Mouse (Mus musculus) embryonic stem cell, embryonic (primary cell): ENCODE data around the gene Kat6b.

Experiments used
- CTCF ChIA-PET, 4 experiments: fragments of 300-600 bp in 2 of 4; fragments of 350-600 bp in 2 of 4; sonication (Branson Sonifier 250); formaldehyde crosslinking; loops; one replicate each; lab custom pipeline; 2022; ENCODE audit warnings: inconsistent platforms in 2 of 4; lab: Charles Lee
- POLR2A ChIA-PET, 4 experiments: fragments of 300-600 bp in 2 of 4; fragments of 350-600 bp in 2 of 4; sonication (Branson Sonifier 250); formaldehyde crosslinking; loops; one replicate each; lab custom pipeline; 2022; ENCODE audit warnings: antibody characterized with exemption in 4 of 4, inconsistent platforms in 1 of 4; lab: Charles Lee

Kat6b gene

GRCm38 (mm10) chr14:21499631-21500153, 18.5 kb downstream of the Kat6b start:
- CTCF ChIA-PET = interaction anchor here (0.5 to 1.6 kb wide), 4 partner anchors 54 to 242 kb away, joined by 3 to 4 read pairs (median 4); no protein-coding TSS in a partner anchor
- POLR2A ChIA-PET = interaction anchor here (0.5 to 3.8 kb wide), 56 partner anchors 8 to 1444 kb away, joined by 3 to 175 read pairs (median 8); partner anchors contain the start of genes Kat6b (in 3 of the 4), Adk (in 2 of the 4), Ap3m1 (in 2 of the 4) and Vcl (in 1 of the 4)

DNA sequence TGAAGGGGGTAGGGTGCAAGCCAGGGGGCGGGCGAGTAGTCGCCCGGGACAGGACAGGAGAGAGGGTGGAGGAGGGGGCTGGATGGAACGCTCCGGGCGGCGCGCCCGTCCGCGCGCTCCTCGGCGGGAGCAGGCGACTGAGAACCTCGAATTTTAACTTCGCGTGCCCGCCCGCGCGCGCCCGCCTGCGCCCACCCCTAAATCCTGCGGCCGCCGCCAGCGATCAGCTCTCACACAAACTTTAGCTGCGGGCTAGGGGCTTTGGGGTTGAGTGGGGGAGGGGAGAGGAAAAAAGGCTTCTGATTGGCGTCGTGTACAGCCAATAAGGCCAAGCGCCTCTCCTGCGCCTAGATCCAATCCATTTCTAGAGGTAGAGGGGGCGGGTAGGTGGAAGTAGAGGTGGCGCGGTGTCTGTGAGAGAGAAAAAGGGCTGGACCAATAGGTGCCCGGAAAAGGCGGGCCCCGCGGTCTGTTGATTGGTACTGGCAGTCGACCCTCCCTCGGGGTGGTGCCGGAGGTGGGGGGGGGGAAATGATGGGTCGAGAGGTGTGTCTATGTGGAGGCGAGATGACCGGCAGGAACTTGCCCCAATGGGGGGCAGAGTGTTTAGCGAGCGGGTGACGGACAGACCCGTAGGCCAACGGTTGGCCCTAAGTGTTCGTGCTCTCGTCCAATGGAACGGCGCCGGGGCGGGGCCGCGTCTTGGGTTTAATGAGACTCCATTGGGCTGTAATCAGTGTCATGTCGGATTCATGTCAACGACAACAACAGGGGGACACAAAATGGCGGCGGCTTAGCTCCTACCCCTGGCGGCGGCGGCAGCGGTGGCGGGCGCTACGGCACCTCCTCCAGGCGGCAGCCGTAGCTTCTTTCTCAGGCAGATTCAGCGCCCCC, 19.2 kb downstream of the Kat6b start:
- CTCF ChIA-PET = interaction anchor here (0.5 to 1.6 kb wide), 19 partner anchors 9 to 705 kb away, joined by 3 to 9 read pairs (median 4); no protein-coding TSS in a partner anchor
- POLR2A ChIA-PET = interaction anchor here (0.6 to 3.8 kb wide), 103 partner anchors 8 to 1445 kb away, joined by 3 to 175 read pairs (median 6); partner anchors contain the start of genes Kat6b (in 4 of the 4), Adk (in 2 of the 4), Ap3m1 (in 2 of the 4) and Dusp13 (in 2 of the 4)

DNA sequence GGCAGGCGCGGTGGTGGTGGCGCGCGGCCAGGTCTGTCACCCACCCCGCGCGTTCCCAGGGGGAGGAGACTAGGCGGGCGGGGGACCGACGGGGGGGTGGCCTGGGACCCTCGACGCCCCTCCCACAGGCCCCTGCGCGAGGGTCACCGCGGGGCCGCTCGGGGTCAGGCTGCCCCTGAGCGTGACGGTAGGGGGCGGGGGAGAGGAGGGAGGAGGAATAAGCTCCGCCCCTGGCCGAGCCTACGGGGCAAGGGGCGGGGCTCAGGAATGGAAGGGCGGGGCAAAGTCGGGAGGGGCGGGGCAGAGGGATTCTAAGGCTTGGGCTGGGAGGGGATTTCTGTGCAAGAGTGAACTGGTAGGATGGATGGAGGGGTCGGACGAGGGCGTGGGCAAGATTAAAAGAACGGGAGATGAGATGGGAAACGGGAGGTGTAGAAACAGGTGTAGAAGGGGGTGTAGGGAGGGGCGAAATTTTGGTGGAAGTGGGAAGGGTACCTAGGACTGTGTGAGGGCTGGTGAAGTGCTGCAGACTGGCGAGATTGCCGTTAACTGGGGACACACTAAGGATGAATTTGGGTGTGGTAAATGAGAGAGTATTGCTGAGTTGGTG, 19.9 kb downstream of the Kat6b start:
- CTCF ChIA-PET = interaction anchor here (0.5 to 1.6 kb wide), 19 partner anchors 9 to 706 kb away, joined by 3 to 9 read pairs (median 4); no protein-coding TSS in a partner anchor
- POLR2A ChIA-PET = interaction anchor here (0.6 to 3.8 kb wide), 98 partner anchors 8 to 988 kb away, joined by 3 to 175 read pairs (median 6); partner anchors contain the start of genes Kat6b (in 4 of the 4), Adk (in 3 of the 4), Ap3m1 (in 3 of the 4) and Dusp13 (in 2 of the 4)

DNA sequence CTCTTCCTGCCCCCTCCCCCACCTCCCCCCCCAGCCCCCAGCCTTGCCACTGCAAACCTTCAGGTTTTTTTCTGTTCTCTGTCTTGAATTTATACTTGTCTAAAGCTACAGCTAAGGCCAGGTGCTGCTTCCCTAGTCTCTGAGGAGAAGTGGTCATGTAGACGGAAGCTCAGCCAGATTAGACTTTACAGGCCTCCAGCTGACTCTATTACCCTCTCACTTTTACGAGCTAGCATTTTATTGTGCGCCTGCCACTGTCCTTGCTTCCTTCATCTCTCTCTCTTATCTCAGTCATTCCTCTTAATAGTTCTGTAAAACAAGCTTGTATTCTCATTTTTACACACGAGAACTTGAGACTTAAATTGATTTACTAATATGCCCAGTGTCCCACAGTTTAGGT, 23.8 kb downstream of the Kat6b start:
- ChIA-PET CTCF (interaction anchor here in 2 of 4 experiments (0.7 to 1.0 kb wide), 3 partner anchors 13 to 59 kb away, joined by 3 to 4 read pairs (median 3); no protein-coding TSS in a partner anchor), POLR2A (interaction anchor here (0.5 to 6.3 kb wide), 28 partner anchors 8 to 576 kb away, joined by 3 to 83 read pairs (median 4); partner anchors contain the start of genes Kat6b (in 2 of the 4) and Vcl (in 1 of the 4))

GRCm38 (mm10) chr14:21507046-21507445, 25.8 kb downstream of the Kat6b start:
- CTCF ChIA-PET = interaction anchor here in 1 of 4 experiments (0.6 kb wide), 1 partner anchor 159 kb away, joined by 5 read pairs; no protein-coding TSS in a partner anchor
- POLR2A ChIA-PET = interaction anchor here in 3 of 4 experiments (0.7 to 6.3 kb wide), 11 partner anchors 7 to 111 kb away, joined by 3 to 83 read pairs (median 3); partner anchors contain the start of gene Kat6b (in 1 of the 3)

DNA sequence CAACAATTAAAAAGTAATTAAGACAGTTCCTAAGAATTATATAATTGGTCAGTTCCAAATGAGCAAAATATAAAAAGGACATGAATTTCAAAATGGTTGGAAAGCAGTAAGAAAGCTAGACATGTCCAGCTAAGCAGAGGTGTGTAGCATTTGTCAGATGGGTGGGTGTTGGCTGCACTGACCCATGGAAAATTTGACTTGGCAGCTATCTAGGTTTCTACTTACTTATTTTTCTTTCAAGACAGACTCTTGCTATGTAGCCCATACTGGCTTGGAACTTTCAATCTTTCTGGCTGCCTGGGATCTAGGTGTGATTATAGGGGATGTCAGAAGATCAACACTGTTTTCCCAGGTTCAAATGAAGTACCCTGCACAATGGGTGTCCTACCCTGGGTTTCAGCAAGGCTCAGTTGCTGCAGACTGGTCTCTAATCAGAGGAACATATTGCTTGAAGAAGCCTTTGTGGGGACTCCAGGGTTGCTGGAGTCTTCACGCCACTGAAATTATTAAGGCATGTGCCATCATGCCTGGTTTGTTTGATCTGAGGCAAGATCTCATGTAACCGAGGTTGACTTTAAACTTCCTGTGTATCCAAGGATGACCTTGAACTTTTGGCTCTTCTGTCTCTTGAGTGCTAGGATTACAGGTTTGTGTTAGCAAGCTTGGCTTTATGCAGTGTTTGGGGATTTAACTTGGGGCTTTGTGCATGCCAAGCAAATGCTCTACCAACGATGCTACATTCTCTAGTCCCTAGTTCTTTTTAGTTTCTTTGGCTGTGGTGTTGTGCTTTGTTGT, 28.1 kb downstream of the Kat6b start:
- ChIA-PET POLR2A (interaction anchor here in 3 of 4 experiments (0.5 to 2.8 kb wide), 20 partner anchors 8 to 55 kb away, joined by 3 to 15 read pairs (median 4); partner anchors contain the start of gene Kat6b (in 1 of the 3)), CTCF (interaction anchor here in 2 of 4 experiments (0.7 to 0.8 kb wide), 2 partner anchors 8 to 9 kb away, joined by 3 read pairs; no protein-coding TSS in a partner anchor)

GRCm38 (mm10) chr14:21511438-21511837, 30.2 kb downstream of the Kat6b start:
- POLR2A ChIA-PET = interaction anchor here in 3 of 4 experiments (0.6 to 5.6 kb wide), 13 partner anchors 10 to 70 kb away, joined by 3 to 44 read pairs (median 5); partner anchors contain the start of gene Kat6b (in 2 of the 3)

DNA sequence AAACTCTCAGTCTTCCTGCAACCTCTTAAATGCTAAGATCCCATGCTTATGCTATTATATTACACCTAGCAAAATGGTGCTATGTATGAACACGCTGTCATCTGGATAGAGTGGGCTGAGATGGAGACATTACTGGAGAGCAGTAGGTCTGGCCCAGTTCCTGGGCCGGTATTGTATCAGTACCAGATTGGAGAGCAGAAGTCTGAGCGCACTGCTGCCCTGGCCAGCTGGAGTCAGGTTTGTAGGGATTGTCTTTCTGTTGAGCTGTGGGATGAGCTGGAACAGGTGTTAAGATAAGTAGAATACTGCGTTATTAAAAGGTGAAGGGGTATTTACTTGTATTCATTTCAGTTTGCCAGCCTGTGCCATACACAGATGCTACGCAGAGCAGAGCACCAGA, 34.3 kb downstream of the Kat6b start:
- POLR2A ChIA-PET = interaction anchor here in 3 of 4 experiments (0.5 to 5.6 kb wide), 20 partner anchors 8 to 588 kb away, joined by 3 to 44 read pairs (median 5); partner anchors contain the start of genes Ap3m1 (in 1 of the 3) and Kat6b (in 1 of the 3)
- CTCF ChIA-PET = interaction anchor here in 3 of 4 experiments (0.5 to 1.2 kb wide), 3 partner anchors 14 to 394 kb away, joined by 3 to 5 read pairs (median 3); no protein-coding TSS in a partner anchor

More at GRCm38 (mm10) chr14:21511438-21511837, 30.2 kb downstream of the Kat6b start:
- CTCF ChIA-PET = interaction anchor here in 1 of 4 experiments (0.8 kb wide), 1 partner anchor 56 kb away, joined by 7 read pairs; no protein-coding TSS in a partner anchor

DNA sequence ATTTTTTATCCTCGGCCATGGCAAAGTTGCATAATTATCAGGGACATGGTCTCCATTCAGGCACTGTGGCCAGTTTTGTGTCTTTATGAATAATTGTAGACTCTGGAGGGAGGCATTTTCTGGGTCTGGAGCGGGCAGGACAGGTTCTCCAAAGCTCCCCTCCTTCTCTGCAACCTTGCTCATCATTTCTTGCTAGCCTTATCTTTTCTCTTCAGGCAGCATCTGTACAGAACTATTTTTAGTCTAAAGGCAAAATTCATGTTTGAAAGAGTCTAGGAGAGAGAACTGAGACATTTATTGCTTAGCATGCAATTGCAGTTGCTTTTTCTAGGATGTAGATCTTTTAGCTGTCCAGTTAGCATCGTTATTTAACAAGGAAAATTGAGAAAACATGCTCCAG, 38.1 kb downstream of the Kat6b start:
- CTCF ChIA-PET = no interaction called here
- POLR2A ChIA-PET = interaction anchor here in 3 of 4 experiments (1.1 to 9.3 kb wide), 16 partner anchors 8 to 43 kb away, joined by 3 to 83 read pairs (median 6); no protein-coding TSS in a partner anchor

DNA sequence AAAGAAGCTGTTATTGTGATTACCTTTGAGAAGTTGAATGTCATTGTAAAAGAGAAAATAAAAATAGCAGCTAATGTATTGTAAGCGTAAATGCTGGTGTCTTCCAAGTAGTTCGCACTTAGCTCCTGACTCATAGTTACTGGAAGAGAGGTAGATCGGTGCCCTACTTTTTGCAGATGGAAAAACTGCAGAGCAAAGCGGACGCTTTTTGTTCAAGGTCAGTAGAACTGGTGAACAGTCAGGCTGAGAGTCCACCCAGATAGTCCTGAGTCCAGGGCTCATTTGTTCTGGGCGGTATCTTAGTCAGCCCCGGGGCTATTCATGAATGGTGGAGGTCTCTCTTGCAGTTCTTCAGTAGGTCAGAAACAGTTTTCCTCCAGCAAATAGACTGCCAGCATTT, 39.3 kb downstream of the Kat6b start:
- CTCF ChIA-PET = interaction anchor here in 2 of 4 experiments (0.6 to 1.1 kb wide), 3 partner anchors 20 to 452 kb away, joined by 3 to 4 read pairs (median 3); no protein-coding TSS in a partner anchor
- POLR2A ChIA-PET = interaction anchor here (0.6 to 9.3 kb wide), 26 partner anchors 7 to 220 kb away, joined by 3 to 83 read pairs (median 3); partner anchors contain the start of gene Kat6b (in 2 of the 4)

DNA sequence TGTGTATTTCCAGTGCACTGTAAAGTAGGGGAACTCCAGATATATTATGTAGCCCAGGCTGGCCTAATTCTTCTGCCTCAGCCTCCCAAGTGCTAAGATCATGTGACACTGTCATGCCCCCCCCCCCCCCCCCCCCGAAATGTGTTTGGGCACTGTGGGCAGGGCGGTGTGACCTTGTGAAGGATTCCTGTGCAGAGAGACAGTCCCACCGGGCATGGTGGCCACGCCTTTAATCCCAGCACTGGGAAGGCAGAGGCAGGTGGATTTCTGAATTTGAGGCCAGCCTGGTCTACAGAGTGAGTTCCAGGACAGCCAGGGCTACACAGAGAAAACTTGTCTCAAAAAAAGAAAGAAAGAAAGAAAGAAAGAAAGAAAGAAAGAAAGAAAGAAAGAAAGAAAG, 40.3 kb downstream of the Kat6b start:
- CTCF ChIA-PET = interaction anchor here in 1 of 4 experiments (0.6 kb wide), 1 partner anchor 24 kb away, joined by 3 read pairs; no protein-coding TSS in a partner anchor
- POLR2A ChIA-PET = interaction anchor here in 3 of 4 experiments (0.9 to 9.3 kb wide), 20 partner anchors 8 to 88 kb away, joined by 3 to 130 read pairs (median 5); partner anchors contain the start of gene Kat6b (in 2 of the 3)

GRCm38 (mm10) chr14:21522312-21522978, 41.2 kb downstream of the Kat6b start:
- ChIA-PET POLR2A (interaction anchor here (0.8 to 9.3 kb wide), 26 partner anchors 9 to 87 kb away, joined by 3 to 130 read pairs (median 5); partner anchors contain the start of gene Kat6b (in 2 of the 4)), CTCF (interaction anchor here in 1 of 4 experiments (0.6 kb wide), 1 partner anchor 60 kb away, joined by 4 read pairs; no protein-coding TSS in a partner anchor)

GRCm38 (mm10) chr14:21523234-21523633, 42.0 kb downstream of the Kat6b start:
- ChIA-PET CTCF (interaction anchor here in 1 of 4 experiments (0.6 kb wide), 1 partner anchor 59 kb away, joined by 4 read pairs; no protein-coding TSS in a partner anchor), POLR2A (interaction anchor here (0.6 to 9.3 kb wide), 27 partner anchors 8 to 52 kb away, joined by 3 to 130 read pairs (median 5); partner anchors contain the start of gene Kat6b (in 2 of the 4))

- ChIA-PET CTCF (no interaction called here), POLR2A (interaction anchor here (0.6 to 9.3 kb wide), 38 partner anchors 9 to 211 kb away, joined by 3 to 130 read pairs (median 5); no protein-coding TSS in a partner anchor)
Observed at GRCm38 (mm10) chr14:21523851-21524441, 42.7 kb downstream of the Kat6b start.

GRCm38 (mm10) chr14:21525674-21526073, 44.4 kb downstream of the Kat6b start:
- ChIA-PET POLR2A (interaction anchor here in 2 of 4 experiments (0.6 to 9.3 kb wide), 17 partner anchors 7 to 74 kb away, joined by 3 to 130 read pairs (median 6); partner anchors contain the start of gene Kat6b (in 2 of the 2)), CTCF (no interaction called here)
